Mouse (Mus musculus) midbrain, postnatal 0 days (tissue): ENCODE data around the gene Prr36. TPM values are rescaled to one million over a fixed set of nuclear protein-coding genes. Genes with fewer than 3 reads are reported as not detected.
A peak's percentile ranks its signal among the peaks of the same experiment; 100 is the strongest.

Experiments
- ATAC-seq: fragments of 200-750 bp; cut with Nextera tagmentation; 2 replicates; pipeline ENCODE4 v1.8.0; 2017; ENCODE audit warnings: moderate number of reproducible peaks, mild to moderate bottlenecking, moderate TSS enrichment, moderate library complexity; ENCODE audit not compliant: low FRiP score
- DNase-seq: peaks from one replicate; pipeline ENCODE4 v3.0.0-alpha.2; 2015; ENCODE audit warnings: low spot score
- H3K27ac ChIP-seq: fragments of 300-500 bp; sonication (generic); 2 replicates; pipeline ENCODE4 v1.5.1; 2014; ENCODE audit warnings: low read depth, mild to moderate bottlenecking, low read length, mixed read lengths
- H3K27me3 ChIP-seq: fragments of 300-500 bp; sonication (generic); 2 replicates; pipeline ENCODE4 v1.6.1; 2014; ENCODE audit warnings: low read length, control low read depth, mixed read lengths; ENCODE audit not compliant: insufficient read depth
- H3K36me3 ChIP-seq: fragments of 300-500 bp; sonication (generic); 2 replicates; pipeline ENCODE4 v1.6.1; 2014; ENCODE audit warnings: low read length, control low read depth, mixed read lengths; ENCODE audit not compliant: insufficient read depth
- H3K4me1 ChIP-seq: fragments of 300-500 bp; sonication (generic); 2 replicates; pipeline ENCODE4 v1.6.1; 2014; ENCODE audit warnings: mild to moderate bottlenecking, control low read depth, antibody characterized with exemption, low read length, mixed read lengths; ENCODE audit not compliant: insufficient read depth
- H3K4me2 ChIP-seq: fragments of 300-500 bp; sonication (generic); 2 replicates; pipeline ENCODE4 v1.6.1; 2014; ENCODE audit warnings: low read depth, mild to moderate bottlenecking, low read length, mixed read lengths; ENCODE audit not compliant: poor library complexity, severe bottlenecking
- H3K4me3 ChIP-seq: fragments of 300-500 bp; sonication (generic); 2 replicates; pipeline ENCODE4 v1.5.1; 2014; ENCODE audit warnings: low read depth, mild to moderate bottlenecking, low read length, moderate library complexity
- H3K9ac ChIP-seq: fragments of 300-500 bp; sonication (generic); replicated peaks from 2 replicates; pipeline ENCODE4 v1.6.1; 2014; ENCODE audit warnings: mild to moderate bottlenecking, low read length, moderate library complexity, mixed read lengths; ENCODE audit not compliant: poor library complexity, severe bottlenecking
- H3K9me3 ChIP-seq: fragments of 300-500 bp; sonication (generic); 2 replicates; pipeline ENCODE4 v1.6.1; 2016; ENCODE audit warnings: low read length, control low read depth
- CTCF ChIP-seq: IDR thresholded peaks from 2 replicates; pipeline ENCODE4 v1.5.1; 2016; ENCODE audit warnings: antibody characterized with exemption, mild to moderate bottlenecking
- WGBS: fragments of 180-500 bp; shearing (Covaris S2); extraction: QIAGEN DNeasy Blood & Tissue Kit; methylation state at CpG from one replicate; pipeline ENCODE4 v1.1.7; 2014; 5-methylcytosine and 5-hydroxymethylcytosine counted together
- polyA plus RNA-seq: library from polyadenylated mRNA; unstranded; fragments of >200 nt; fragmentation: Nextera tagmentation; extraction: Ambion mirVana; gene quantifications from 2 replicates; pipeline ENCODE4 v1.2.1, GENCODE M21; 2015
- total RNA-seq: library from RNA; depleted of rRNA; stranded (reverse); fragments of >200 nt; gene quantifications from 2 replicates; pipeline ENCODE4 v1.2.3, GENCODE M21; 2014

Gene Prr36
- total and polyA plus RNA-seq, 2 experiments from 2014 or later = 17.9 to 33.1 TPM

DNA sequence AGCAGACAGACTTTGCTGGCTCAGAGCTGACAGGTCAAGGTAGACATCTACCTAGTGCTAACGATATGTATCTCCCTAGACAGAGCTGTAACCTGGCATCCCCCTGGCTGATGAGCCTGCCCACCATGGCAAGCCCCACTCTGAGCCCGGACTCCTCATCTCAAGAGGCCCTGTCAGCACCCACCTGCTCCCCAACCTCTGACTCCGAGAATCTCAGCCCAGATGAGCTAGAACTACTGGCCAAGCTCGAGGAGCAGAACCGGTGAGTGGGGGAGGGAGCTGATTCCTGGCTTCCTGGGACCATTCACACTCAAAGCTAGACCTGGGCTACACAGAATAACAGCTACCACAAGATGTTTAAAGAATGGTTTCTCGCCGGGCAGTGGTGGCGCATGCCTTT is 33.9 kb downstream of the Prr36 start:
- H3K4me3 ChIP-seq = no peak overlapping the region
- H3K9ac ChIP-seq = no peak overlapping the region
- H3K27me3 ChIP-seq = no peaks in the 10 kb centered on the region
- TF ChIP-seq CTCF = no peak
- DNase-seq (no peak), ATAC-seq (no peak)
- no peak overlapping the region for H3K27ac ChIP-seq
- 89% methylated on average over 8 of the region's 8 CpGs for WGBS
- H3K4me1 ChIP-seq = no peaks in the 10 kb centered on the region
- H3K4me2 ChIP-seq = no peak overlapping the region
- peaks cover 41% of the 10 kb centered on the region for H3K36me3 ChIP-seq
- H3K9me3 ChIP-seq = no peaks in the 10 kb centered on the region

DNA sequence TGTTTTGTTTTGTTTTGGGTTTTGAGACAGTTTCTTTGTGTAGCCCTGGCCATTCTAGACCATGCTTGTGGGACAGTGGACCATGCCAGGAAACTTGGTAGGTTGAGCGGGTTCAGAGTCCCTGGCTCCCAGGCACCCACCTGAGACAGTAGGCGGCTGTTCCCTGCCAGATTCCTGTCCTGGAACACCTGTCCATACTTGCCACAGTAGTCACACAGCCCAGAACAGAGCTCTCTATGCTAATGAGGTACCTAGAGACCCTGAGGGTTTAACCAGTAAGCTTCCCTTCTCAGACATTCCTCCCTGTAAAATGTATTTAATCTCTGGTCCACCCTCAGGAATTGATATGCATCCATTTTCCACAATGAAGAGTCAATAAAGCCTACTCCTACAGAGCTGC is 43.2 kb downstream of the Prr36 start:
- Histone ChIP-seq H3K27me3 (no peaks in the 10 kb centered on the region), H3K4me3 (no peak overlapping the region), H3K4me1 (peaks cover 11% of the 10 kb centered on the region), H3K27ac (no peak overlapping the region), H3K4me2 (no peak overlapping the region), H3K9ac (no peak overlapping the region), H3K36me3 (peaks cover 16% of the 10 kb centered on the region), H3K9me3 (no peaks in the 10 kb centered on the region)
- WGBS = 81% methylated on average over 2 of the region's 2 CpGs
- TF ChIP-seq CTCF = no peak
- DNase-seq (no peak), ATAC-seq (no peak)

- Histone ChIP-seq H3K4me3 (no peak overlapping the region), H3K4me2 (no peak overlapping the region), H3K27me3 (no peaks in the 10 kb centered on the region), H3K27ac (no peak overlapping the region), H3K36me3 (peaks cover 14% of the 10 kb centered on the region), H3K9me3 (no peaks in the 10 kb centered on the region), H3K4me1 (peaks cover 11% of the 10 kb centered on the region), H3K9ac (no peak overlapping the region)
- no peak for TF ChIP-seq CTCF
- no peak for DNase-seq
- 76% methylated on average over 3 of the region's 3 CpGs for WGBS
- ATAC-seq = no peak
Measured at GRCm38 (mm10) chr8:4172486-4172885, 44.8 kb downstream of the Prr36 start.

- TF ChIP-seq CTCF = no peak
- Histone ChIP-seq H3K27ac (no peak overlapping the region), H3K4me3 (peak overlapping the region; percentile 88; the same call in 1 of the 2 replicates), H3K4me2 (peak overlapping the region; percentile 76), H3K27me3 (no peaks in the 10 kb centered on the region), H3K9me3 (no peaks in the 10 kb centered on the region), H3K36me3 (0 out of 2 replicates have a peak, but pooled peaks cover 4% of the 10 kb centered on the region), H3K4me1 (peaks cover 11% of the 10 kb centered on the region), H3K9ac (no peak overlapping the region; the same call in 1 of the 2 replicates)
- ATAC-seq (no peak), DNase-seq (no peak)
- 94% methylated on average over 1 of the region's 1 CpGs for WGBS
Measured at GRCm38 (mm10) chr8:4167918-4168317, 49.3 kb downstream of the Prr36 start.

DNA sequence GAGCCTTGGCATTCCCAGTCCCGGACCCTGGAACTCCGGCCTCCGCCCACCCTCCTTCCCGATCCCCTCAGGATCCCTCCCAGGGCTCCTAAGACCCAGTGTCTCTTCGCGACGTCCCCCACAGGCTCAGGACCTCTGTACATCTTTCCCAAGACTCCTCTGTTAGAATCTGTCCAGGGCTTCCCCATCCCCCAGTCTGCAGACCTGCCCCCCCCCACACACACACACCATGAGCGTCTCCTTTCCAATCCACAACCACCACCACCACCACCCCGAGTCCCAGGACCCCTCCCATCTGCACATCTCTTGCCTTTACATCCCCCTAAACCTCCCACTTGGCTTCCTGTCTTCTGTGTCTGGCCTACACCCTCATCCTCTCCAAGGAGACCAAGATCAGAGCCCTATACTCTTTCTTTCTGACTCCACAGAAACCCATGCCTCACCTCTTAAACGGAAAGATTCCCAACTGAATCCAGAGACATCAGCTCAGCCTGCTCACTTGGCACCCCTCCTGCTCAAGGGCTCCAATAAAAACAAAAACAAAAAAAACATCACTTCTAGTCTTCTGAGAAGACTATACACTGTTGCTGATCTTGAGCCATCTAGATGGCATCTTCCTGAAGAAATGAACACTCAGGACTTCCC is 50.3 kb downstream of the Prr36 start:
- WGBS = 3% methylated on average over 10 of the region's 10 CpGs
- Histone ChIP-seq H3K4me1 (peaks cover 11% of the 10 kb centered on the region), H3K27ac (peak overlapping the region; percentile 64), H3K27me3 (no peaks in the 10 kb centered on the region), H3K4me2 (peak overlapping the region; percentile 76), H3K36me3 (0 out of 2 replicates have a peak, but pooled peaks cover 4% of the 10 kb centered on the region), H3K4me3 (peak overlapping the region; percentile 88), H3K9ac (peak overlapping the region; percentile 88), H3K9me3 (no peaks in the 10 kb centered on the region)
- DNase-seq (peak; percentile 12), ATAC-seq (peak; percentile 0; the same call in 1 of the 2 replicates)
- TF ChIP-seq CTCF = no peak

GRCm38 (mm10) chr8:4165852-4166751 is 51.2 kb downstream of the Prr36 start, which contains the start of gene Evi5l:
TSS of gene Evi5l (plus strand) at chr8:4166567.
- H3K4me1 ChIP-seq = peaks cover 11% of the 10 kb centered on the region
- DNase-seq (peak; percentile 100), ATAC-seq (peak; percentile 98)
- peak within 1 kb of the TSS; percentile 88 for H3K9ac ChIP-seq
- H3K36me3 ChIP-seq = 0 out of 2 replicates have a peak, but pooled peaks cover 4% of the 10 kb centered on the region
- no peaks in the 10 kb centered on the region for H3K27me3 ChIP-seq
- under 1% methylated on average over 45 of the region's 51 CpGs for WGBS
- peak within 1 kb of the TSS; percentile 76 for H3K4me2 ChIP-seq
- peak within 1 kb of the TSS; percentile 88 for H3K27ac ChIP-seq
- no peak for TF ChIP-seq CTCF
- H3K9me3 ChIP-seq = no peaks in the 10 kb centered on the region
- H3K4me3 ChIP-seq = peak within 1 kb of the TSS; percentile 88
